Mouse (Mus musculus): ENCODE data around the gene BC049352. TPM values are rescaled to one million over a fixed set of nuclear protein-coding genes. Genes with fewer than 3 reads are reported as not detected.

Gene BC049352
- polyA plus RNA-seq, 1 experiment = not detected

- TF ChIP-seq CTCF (IDR thresholded peaks at IDR 0.05; ENCODE audit: insufficient read depth, low read depth, low read length) (no peak), POLR2A (IDR thresholded peaks at IDR 0.05; ENCODE audit: insufficient read depth, low read depth, low read length) (no peak)
- peaks cover 8% of the 10 kb centered on the region for H3K4me1 ChIP-seq (ENCODE audit: control insufficient read depth, insufficient read depth, low read length)
- H3K27ac ChIP-seq (ENCODE audit: insufficient read depth, low read depth, low read length) = no peak overlapping the region
- 55% methylated on average over 4 of the region's 4 CpGs for WGBS
- H3K4me3 ChIP-seq (ENCODE audit: insufficient read depth, low read depth, low read length) = no peak overlapping the region
Observed at GRCm38 (mm10) chr9:45185250-45185649, 3.4 kb downstream of the BC049352 start.

GRCm38 (mm10) chr9:45188570-45189563, 7.1 kb downstream of the BC049352 start:
- 89% methylated on average over 10 of the region's 10 CpGs for WGBS
- H3K27ac ChIP-seq (ENCODE audit: insufficient read depth, low read depth, low read length) = no peak overlapping the region
- no peak overlapping the region for H3K4me3 ChIP-seq (ENCODE audit: insufficient read depth, low read depth, low read length)
- TF ChIP-seq POLR2A (IDR thresholded peaks at IDR 0.05; ENCODE audit: insufficient read depth, low read depth, low read length) = no peak
- no peak for TF ChIP-seq CTCF (IDR thresholded peaks at IDR 0.05; ENCODE audit: insufficient read depth, low read depth, low read length)
- peaks cover 5% of the 10 kb centered on the region for H3K4me1 ChIP-seq (ENCODE audit: control insufficient read depth, insufficient read depth, low read length)

GRCm38 (mm10) chr9:45189661-45190174, 7.9 kb downstream of the BC049352 start:
- WGBS = 88% methylated on average over 4 of the region's 4 CpGs
- Histone ChIP-seq H3K4me1 (ENCODE audit: control insufficient read depth, insufficient read depth, low read length) (peaks cover 5% of the 10 kb centered on the region), H3K4me3 (ENCODE audit: insufficient read depth, low read depth, low read length) (no peak overlapping the region)

GRCm38 (mm10) chr9:45195468-45195867, 13.7 kb downstream of the BC049352 start:
- Histone ChIP-seq H3K27ac (ENCODE audit: insufficient read depth, low read depth, low read length) (no peak overlapping the region), H3K4me3 (ENCODE audit: insufficient read depth, low read depth, low read length) (no peak overlapping the region), H3K4me1 (ENCODE audit: control insufficient read depth, insufficient read depth, low read length) (no peaks in the 10 kb centered on the region)
- WGBS = 72% methylated on average over 4 of the region's 4 CpGs
- TF ChIP-seq POLR2A (IDR thresholded peaks at IDR 0.05; ENCODE audit: insufficient read depth, low read depth, low read length) (no peak), CTCF (IDR thresholded peaks at IDR 0.05; ENCODE audit: insufficient read depth, low read depth, low read length) (no peak)

More at GRCm38 (mm10) chr9:45189661-45190174, 7.9 kb downstream of the BC049352 start:
- no peak overlapping the region for H3K27ac ChIP-seq (ENCODE audit: insufficient read depth, low read depth, low read length)
- TF ChIP-seq CTCF (IDR thresholded peaks at IDR 0.05; ENCODE audit: insufficient read depth, low read depth, low read length) = no peak
- no peak for TF ChIP-seq POLR2A (IDR thresholded peaks at IDR 0.05; ENCODE audit: insufficient read depth, low read depth, low read length)

- Histone ChIP-seq H3K4me1 (ENCODE audit: control insufficient read depth, insufficient read depth, low read length) (no peaks in the 10 kb centered on the region), H3K27ac (ENCODE audit: insufficient read depth, low read depth, low read length) (no peak overlapping the region), H3K4me3 (ENCODE audit: insufficient read depth, low read depth, low read length) (no peak overlapping the region)
- WGBS = 73% methylated on average over 8 of the region's 8 CpGs
- no peak for TF ChIP-seq POLR2A (IDR thresholded peaks at IDR 0.05; ENCODE audit: insufficient read depth, low read depth, low read length)
- TF ChIP-seq CTCF (IDR thresholded peaks at IDR 0.05; ENCODE audit: insufficient read depth, low read depth, low read length) = no peak
Observed at GRCm38 (mm10) chr9:45196125-45196830, 14.5 kb downstream of the BC049352 start.

GRCm38 (mm10) chr9:45197549-45197948, 15.7 kb downstream of the BC049352 start:
- no peak overlapping the region for H3K27ac ChIP-seq (ENCODE audit: insufficient read depth, low read depth, low read length)
- H3K4me3 ChIP-seq (ENCODE audit: insufficient read depth, low read depth, low read length) = no peak overlapping the region
- 79% methylated on average over 5 of the region's 5 CpGs for WGBS
- TF ChIP-seq CTCF (IDR thresholded peaks at IDR 0.05; ENCODE audit: insufficient read depth, low read depth, low read length) (no peak), POLR2A (IDR thresholded peaks at IDR 0.05; ENCODE audit: insufficient read depth, low read depth, low read length) (no peak)
- H3K4me1 ChIP-seq (ENCODE audit: control insufficient read depth, insufficient read depth, low read length) = no peaks in the 10 kb centered on the region

GRCm38 (mm10) chr9:45201319-45201947, 19.6 kb downstream of the BC049352 start:
- Histone ChIP-seq H3K27ac (ENCODE audit: insufficient read depth, low read depth, low read length) (no peak overlapping the region), H3K4me1 (ENCODE audit: control insufficient read depth, insufficient read depth, low read length) (no peaks in the 10 kb centered on the region), H3K4me3 (ENCODE audit: insufficient read depth, low read depth, low read length) (no peak overlapping the region)
- WGBS = 87% methylated on average over 5 of the region's 5 CpGs
- TF ChIP-seq POLR2A (IDR thresholded peaks at IDR 0.05; ENCODE audit: insufficient read depth, low read depth, low read length) (no peak), CTCF (IDR thresholded peaks at IDR 0.05; ENCODE audit: insufficient read depth, low read depth, low read length) (no peak)

- no peaks in the 10 kb centered on the region for H3K4me1 ChIP-seq (ENCODE audit: control insufficient read depth, insufficient read depth, low read length)
- H3K27ac ChIP-seq (ENCODE audit: insufficient read depth, low read depth, low read length) = no peak overlapping the region
- H3K4me3 ChIP-seq (ENCODE audit: insufficient read depth, low read depth, low read length) = no peak overlapping the region
- no peak for TF ChIP-seq POLR2A (IDR thresholded peaks at IDR 0.05; ENCODE audit: insufficient read depth, low read depth, low read length)
- no peak for TF ChIP-seq CTCF (IDR thresholded peaks at IDR 0.05; ENCODE audit: insufficient read depth, low read depth, low read length)
- 78% methylated on average over 9 of the region's 9 CpGs for WGBS
Observed at GRCm38 (mm10) chr9:45202021-45202798, 20.4 kb downstream of the BC049352 start.

Data from olfactory bulb, adult 2 months (tissue).